Mouse (Mus musculus) liver (tissue): ENCODE data around the gene Anapc13.

Experiments used
- DNase-seq: peaks from one replicate; pipeline ENCODE4 v3.0.0-alpha.2; 2020; ENCODE audit warnings: mixed read lengths

Gene Anapc13

DNA sequence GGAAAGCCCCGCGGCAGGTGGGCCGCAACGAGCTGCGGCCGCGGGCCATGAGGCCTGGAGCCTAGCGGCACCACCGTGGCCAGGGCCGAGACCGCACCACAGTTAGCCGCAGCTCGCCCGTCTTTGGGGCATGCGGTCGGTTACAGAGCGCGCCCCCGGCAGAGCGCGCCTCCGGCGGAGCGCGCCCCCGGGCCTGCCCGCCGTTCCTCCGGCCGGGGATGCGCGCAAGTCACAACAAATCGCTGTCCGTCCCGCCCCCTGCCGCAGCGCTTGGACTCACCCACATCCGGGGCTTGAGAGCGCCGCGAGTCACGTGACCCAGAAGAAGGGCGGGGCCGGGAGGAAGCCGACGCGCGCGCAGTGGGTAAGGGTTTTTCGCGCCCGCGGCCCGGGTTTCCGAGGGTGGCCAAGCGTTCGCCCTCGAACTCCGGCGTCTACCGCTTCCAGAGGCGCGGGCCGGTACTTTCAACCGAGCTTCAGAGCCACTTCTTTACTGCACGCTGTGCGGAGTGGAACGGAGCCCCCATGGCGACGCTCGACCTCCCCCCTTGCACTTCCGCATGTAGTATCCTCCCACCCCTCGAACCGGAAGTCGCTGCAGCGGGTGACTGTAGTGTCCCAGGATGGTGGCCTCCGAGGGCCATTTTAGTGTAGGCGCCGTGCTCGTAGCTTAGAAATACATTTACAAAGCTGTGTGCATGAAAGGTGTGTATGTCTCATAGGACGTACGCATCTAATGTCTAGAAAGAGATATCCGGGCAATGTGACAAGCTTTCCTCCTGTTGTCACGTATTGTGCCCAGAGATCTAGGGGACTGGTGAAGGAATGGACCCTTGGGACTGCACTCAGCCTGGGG lies at the start of gene Anapc13, which contains the start of gene Cep63:
Anapc13 (plus strand) TSS at position 314 of the 856 bp plus-strand sequence.
Cep63 (minus strand) TSS at position 552 of the 856 bp plus-strand sequence.
- peak; percentile 98 for DNase-seq

DNA sequence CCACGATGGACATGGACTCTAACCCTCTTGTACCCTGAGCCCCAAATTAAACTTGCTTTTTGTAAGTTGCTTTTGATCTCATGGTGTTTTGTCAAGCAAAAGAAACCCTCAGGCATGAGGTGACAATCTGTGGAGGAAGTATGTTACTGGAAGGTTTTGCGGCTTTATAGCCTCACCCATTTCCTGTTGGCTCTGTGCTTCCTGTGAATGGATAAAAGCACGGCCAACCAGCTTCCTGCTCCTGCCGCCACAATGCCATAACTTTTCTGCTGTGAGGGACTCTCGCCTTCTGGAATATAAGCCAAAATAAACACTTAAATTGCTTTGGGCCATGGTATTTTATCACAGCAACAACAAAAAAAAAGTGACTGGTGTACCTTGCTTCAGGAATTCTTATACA lies 48.6 kb upstream of the Anapc13 start:
- DNase-seq = no peak

DNA sequence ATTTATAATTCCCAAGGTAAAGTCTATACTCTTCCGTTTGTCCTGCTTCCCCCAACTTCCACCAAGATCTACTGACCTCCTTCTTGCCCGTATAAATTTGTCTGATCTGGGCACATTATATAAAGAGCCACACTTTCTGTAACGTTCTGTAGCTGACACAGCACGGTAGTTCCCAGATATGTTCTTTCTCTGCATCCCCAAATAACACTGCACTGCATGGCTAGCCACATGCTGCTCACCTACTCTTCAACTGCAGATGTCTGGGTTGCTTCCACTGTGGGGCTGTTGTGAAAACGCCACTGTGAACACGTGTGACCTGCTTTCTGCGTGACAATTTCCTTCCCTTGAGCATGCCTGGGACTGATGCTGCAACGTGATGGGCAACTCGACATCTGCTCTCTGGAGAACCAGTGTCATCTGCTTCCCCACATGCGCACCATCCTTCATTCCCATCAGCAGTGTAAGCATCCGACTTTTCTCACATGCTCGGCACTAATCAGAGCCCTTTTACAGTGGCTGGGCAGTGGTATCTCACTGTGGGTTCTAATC lies 44.1 kb upstream of the Anapc13 start:
- no peak for DNase-seq

DNA sequence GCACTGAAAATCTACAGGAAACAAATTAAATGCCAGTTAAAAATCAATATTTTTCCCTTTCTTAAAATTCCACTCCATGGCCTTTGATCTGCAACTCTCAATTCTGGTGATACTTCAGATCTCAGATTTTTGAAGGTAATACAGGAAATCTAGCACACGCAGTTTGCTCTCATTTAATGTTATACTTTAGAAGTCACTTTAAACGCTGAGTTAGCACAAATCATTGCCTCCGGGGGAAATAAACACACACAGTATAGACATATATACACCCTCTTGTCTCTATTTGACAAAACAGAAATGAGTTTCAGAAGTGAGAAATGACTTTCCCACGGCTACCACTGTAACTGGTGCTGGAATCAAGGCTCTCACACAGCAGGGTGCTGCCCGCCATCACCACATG lies 38.7 kb upstream of the Anapc13 start:
- DNase-seq = no peak

DNA sequence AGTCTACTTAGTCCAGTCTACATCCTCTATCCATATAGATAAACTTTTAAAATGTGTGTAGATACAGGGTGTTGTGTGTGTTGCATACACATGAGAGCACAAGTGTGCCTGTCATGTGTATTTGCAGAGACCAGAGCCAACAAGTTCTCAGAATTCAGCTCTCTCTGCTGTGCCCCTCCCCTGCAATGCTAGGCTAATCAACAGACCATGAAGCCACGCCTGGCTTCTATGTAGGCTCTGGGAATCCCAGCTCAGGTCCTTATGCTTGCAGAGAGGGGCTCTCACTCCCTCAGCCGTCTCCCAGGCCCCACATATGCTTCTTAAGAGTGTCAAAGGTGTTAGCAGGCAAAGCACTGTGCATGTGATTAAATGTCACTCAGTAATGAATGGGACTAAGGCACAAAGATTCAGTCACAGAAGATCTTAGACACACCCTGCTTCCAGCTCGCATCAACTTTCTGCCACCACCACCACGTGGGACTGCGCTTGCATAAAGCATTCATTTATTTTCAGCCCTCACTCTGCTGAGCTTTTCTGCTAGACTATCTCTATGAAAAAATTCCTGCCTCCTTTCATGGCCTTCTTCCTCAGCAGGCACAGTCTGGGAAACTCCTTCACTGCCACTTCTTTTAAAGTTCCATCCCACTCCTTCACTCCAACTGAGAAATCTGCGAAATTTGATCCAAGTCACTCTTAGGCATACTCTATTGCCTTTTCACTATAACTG lies 31.3 kb upstream of the Anapc13 start:
- DNase-seq = no peak

DNA sequence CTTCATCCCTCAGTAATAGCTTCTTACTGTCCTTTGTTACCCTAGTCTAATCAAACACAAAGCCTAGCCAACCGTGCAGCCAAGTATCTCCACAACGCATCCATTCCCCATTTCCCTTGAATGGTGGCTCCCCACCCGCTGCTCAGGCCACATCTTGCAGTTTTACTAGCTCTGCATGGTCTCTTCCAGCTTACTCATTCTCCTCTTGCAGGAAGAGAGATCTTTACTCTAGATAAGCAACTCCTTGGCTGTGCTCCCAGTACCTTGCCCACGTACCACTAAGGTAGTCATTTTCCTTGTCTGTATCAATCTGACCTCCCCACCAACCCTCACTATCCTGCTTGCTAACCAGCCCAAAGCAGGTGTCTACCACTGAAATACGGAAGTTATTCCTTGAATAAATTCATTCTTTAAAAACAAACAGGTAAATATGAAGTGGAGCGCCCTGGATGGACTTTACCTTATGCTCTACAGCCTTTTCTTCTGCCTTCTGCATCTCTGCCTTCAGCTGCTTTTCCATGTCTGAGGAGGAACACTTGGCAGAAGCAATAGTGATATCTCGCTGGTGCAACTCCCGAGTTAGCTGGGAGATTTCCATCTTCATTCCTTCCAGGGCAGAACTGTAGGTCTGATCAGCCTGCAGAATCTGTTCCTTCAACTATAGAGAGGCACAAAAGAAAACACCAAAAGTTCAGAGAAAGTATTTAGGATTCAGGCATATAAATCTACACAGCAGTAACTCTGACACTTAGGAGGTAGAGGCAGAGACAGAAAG lies 30.2 kb upstream of the Anapc13 start:
- no peak for DNase-seq

DNA sequence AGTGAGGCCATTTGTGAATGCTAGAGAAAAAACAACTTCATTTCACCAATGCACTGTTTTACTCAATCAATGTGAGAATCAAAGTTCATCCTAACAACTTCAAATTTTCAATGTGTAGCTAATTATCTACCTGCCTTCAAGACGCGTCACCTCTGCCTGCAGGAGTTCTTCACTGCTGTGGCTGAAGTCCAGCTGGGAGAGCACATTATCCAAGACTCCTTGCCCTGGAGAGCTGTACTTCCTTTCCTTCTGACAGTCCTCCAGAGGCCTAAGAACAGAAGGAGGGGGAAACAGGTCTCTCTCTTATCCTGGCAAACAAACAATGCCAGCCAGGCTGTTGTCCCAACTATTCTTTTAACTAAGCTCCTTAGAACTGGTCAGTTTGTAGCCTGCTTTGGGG lies 24.9 kb upstream of the Anapc13 start:
- DNase-seq = no peak

DNA sequence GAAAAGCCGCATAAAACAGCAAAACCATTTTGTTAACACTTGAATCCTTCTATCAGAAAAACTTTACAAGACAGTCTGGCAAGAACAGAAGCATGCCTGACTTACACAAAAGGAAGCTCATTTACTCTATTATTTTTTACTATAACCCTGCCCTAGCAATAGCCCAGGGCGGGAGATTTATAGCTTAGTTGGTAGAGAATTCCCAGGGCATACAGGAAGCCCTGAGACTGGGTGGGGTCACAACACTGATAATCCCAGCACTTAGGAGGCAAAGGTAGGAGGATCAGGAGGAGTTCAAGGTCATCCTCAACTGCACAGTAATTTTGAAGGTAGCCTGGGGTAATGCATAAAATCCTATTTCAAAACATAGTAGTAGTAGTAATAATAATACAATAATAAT lies 24.4 kb upstream of the Anapc13 start:
- DNase-seq = no peak

DNA sequence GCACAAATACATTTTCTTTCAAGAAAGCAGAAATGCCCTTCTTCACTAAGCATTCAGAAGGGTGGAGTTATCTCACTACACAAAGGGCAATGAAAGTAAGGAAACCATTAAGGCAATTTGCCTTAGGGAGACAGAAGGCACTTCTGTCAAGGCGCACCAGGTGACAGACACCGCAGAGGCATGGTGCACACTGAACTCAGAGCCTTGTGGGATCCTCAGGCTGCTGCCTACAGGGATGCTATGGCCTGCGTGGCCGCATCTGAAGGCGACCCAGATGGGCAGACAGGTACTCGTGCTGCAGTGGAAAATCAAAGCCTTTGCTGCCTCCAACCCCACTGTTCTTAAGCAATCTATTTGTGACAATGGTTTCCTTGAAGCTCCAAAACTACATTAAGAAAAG lies 20.9 kb upstream of the Anapc13 start:
- DNase-seq = no peak

DNA sequence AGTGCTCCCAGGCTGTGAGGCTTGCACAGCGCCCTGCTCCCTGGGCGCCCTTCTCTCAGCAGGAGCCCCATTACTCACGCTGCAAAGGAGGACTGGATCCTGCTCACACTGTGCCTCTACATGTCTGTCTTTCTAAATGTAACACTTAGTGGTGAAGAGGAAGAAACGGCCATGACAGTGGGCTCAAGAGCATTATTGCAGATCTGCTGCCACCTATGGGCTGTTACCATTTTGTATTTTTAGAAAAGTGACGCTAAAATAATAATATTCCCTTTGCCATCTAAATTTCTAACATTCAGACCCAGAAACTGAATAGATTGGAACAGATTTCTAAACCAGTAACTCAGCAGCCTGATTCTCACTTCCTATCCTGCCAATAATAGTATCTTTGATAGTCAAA lies 18.6 kb upstream of the Anapc13 start:
- DNase-seq = no peak

DNA sequence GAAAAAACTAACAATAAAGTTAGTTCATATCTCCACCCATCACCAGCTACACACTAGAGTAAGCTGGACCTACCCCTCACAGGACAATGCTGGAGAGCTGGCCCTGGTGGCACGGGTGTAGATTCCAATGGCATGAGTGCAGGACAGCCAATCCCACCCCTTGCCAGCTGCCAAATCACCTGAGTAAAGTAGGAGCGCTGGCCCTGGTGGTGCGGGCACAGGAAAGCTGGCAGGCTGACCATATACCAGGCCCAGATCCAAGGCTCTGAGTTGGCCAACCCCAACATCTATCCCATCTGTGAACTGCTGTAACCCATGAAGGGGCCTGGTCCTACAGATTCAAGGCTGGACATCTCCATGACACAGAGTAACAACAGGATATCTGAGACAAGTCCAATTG lies 16.9 kb upstream of the Anapc13 start:
- DNase-seq = no peak

DNA sequence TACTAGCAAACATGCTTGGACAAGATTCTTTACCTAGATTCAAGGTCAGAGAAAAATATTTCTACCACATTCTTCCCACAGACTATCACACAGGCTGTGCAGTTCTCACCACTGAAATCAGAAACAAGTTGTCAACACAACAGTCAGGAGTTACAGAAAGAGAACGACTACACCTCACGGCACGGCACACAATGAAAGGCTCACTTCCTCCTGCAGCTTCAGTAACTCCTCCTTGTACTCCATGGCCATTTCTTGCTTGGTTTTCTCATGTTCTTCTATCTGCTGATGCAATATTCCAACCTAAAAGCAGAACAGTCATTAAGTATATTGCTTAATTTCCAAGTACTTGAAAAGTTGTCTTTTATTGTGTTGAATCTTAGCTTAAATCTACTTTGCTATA lies 11.0 kb upstream of the Anapc13 start:
- DNase-seq = no peak

DNA sequence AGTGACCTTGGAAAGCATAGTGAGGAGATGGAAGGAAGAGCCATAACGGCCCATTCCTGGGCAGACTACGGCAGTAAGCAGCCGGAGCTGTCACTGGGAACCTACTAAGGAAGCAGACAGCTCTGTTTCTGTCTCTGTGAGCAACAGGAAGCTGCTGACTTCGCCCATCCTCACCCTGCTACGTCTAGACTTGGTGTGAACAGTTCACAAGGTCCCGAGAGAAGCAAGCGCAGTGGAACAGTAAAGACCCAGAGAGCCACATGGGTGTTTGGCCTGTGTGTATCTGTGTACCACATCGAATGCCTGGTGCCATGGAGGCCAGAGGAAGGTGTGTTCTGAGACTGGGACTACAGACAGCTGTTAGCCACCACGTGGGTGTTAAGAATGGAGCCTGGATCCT lies 9.8 kb upstream of the Anapc13 start:
- no peak for DNase-seq

DNA sequence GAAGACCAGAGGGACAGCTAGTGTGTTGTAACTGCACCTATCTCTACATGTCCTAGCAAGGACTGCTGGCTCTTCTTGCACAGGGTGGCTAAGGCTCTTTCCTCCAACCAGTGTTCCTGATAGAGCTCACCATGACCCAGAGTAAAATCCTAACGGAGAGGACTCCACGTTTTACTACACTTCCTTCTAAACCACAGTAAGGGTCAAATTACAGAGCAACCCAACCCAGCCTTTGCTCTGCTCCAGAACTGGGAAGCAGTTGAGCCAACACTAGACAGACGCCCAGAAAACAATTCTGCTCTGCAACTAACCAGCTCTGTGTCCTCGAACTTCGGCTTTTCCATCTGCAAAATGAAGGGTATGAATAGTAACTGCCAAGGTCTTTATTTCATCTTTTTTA lies 4.7 kb upstream of the Anapc13 start:
- no peak for DNase-seq

DNA sequence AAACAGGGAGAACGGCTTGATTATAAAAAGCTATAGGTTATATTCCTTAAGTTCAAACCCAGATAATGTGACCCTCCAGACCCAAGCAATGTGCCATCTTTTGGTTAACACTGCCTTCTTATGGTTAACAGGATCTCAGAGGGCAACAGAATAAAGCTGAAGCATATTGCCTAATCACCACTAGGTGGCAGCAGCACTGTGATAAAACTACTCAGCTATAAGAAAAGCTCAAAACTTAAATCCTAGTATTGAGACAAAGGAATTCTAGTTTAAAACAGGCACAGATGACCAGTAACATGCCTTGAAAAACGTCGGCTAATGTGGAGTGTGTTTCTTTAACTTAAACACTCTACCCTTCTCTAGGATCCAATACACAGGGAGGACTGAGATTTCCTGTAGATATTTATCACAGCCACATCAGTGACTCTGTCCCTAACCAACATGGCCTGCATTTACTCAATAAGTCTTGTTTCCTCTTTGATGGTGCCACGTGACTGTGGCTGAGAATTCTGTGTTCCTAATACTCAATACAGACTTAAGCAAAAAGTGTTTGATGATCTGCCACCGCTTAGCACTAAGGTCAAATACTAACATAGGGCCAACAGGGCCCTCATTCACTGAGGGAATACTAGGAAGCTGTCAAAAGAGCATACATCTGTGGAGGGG lies 3.8 kb upstream of the Anapc13 start:
- DNase-seq = peak; percentile 36

DNA sequence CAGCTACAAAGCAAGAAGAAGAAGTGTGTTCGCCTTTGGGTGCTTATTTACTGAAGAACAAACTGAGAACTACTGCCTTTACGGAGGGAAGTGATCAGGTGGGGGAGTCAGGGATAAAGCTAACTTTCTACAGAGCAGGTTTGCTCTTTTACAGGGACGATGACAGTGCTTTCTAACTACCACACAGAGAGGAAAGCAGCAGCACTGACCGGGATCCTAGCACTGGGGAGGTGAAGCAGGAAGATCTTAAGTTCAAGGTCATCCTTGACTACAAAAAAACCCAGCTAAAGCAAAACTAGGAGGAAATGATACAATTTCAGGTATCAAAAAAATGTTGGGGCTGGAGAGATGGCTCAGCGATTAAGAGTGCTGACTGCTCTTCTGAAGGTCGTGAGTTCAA lies 3.2 kb upstream of the Anapc13 start:
- DNase-seq = no peak

DNA sequence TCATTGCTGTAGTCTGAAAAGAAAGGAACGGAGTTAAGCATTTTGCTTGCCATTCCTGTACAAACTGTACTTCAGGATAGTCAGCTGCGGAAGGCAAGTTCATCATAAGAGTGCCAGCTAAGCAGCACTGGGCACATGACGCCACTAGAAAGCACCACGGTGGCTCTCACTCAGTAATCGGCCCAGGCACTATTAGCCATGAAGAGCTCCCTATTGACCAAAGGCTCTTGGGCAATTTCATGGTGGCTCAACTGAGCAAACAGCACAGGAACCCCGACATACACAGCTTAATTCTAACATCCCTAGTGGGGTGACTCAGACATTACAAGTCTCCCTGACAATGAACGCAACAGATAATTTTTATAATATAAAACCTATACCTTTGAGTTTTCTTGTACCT lies 2.5 kb upstream of the Anapc13 start:
- no peak for DNase-seq

DNA sequence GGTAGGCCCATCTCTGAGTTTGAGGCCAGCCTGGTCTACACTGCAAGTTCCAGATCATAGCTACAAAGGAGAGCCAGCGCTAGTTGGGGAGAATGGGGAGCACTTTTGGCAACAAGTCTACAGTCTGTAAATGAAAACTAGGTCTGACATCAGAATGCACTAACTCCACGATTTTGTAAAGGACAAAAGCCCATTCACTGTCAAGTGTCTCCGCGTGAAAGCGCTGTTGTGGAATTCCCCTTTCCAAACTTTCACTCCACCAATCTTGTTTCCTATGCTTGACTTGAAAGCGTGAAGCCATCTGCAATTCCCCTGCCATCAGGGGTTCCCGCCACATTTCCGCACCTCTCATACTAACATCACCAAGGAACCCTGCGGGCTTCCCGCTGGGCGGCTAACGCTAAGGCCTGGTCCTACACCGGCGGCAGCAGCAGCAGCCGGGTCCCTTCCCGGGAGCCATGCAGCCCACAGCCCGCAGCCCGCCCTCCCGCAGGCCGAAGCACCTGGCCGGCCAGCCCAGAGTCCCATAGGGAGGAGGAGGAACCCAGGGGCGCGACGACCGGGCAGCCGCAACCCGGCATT lies 604 bp upstream of the Anapc13 start:
- DNase-seq = no peak

DNA sequence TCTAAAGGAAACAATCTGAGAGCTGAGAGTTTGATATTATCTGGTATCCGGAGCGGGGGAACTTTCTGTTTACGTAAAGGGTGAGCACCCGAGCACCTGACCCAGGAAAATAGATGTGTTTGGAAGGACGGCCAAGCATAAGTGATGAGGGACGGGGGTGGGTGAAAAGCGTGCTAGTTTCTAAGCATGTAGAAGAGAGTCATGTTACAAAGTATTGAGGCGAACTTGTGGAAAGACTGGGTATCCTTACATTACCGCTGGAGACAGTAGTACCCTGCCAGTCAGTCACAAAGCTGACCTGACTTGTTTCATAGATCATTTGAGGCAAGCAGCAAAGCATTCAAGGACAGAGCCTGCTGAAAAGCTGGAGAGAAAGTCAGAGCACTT lies 736 bp downstream of the Anapc13 start:
- DNase-seq = no peak

DNA sequence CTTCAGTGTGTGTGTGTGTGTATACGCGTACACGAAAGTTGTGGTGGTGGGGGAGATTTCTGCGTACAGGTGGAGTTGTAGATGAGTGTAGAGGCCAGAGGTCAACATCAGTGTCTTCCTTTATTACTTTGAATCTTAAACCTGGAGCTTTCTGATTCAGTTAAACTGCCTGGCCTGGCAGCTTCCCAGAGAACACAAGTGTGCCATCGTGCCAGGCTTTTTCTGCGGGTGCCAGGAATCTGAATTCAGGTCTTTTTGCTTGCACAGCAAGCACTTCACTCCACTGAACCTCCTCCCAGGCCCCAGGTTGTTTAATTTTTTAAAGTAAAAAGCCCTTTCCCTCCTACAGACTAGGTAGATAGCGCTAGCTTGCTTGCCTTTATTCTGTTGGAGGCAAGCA lies 1.3 kb downstream of the Anapc13 start:
- DNase-seq = no peak

DNA sequence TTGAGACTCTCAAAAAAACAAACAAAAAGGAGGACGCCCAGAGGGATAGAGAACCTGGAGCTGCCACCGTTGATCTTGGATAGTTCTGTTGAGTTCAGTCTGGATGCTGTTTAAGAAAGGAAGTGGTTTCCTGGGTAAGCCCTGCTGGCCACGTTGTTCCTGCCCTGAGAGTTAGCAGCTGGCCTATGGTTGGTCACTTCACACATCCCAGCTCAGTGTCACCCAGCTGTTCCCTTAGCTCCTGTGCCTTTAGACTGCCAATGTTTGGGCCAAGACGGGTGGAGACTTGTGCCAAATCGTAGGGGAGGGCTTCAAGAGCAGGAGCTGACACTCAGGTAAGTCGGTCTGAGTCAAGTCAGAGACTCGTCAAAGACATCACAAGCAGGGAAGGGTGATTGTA lies 3.0 kb downstream of the Anapc13 start:
- DNase-seq = no peak

DNA sequence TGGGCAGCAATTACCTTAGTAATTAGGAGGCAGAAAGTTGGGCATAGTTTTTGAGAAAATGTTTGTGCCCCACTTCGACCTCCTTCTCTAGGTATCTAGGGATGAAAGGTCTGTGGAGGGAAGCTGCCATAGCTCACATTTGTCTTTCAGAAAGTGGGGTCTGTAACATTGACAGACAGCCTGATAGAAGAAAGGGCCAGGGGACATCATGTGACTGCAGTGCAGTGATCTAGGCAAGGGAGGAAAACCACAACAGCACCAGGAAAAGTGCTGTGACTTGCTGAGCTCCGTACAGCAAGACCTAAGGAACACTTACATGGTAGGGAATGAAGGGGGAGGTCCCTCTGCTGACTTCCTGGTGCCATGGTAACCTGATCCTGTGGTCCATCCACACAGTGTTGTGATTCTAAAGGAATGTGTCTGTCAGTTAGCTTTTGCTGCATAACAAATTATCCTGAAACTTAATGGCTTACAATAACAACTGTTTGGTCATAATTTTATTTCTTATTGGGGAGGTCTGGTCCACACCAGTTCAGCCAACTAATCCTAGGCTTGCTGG lies 5.6 kb downstream of the Anapc13 start:
- no peak for DNase-seq
